Comparison of ENCODE assay signal across 8 mouse cellular contexts in the genomic region with DNA sequence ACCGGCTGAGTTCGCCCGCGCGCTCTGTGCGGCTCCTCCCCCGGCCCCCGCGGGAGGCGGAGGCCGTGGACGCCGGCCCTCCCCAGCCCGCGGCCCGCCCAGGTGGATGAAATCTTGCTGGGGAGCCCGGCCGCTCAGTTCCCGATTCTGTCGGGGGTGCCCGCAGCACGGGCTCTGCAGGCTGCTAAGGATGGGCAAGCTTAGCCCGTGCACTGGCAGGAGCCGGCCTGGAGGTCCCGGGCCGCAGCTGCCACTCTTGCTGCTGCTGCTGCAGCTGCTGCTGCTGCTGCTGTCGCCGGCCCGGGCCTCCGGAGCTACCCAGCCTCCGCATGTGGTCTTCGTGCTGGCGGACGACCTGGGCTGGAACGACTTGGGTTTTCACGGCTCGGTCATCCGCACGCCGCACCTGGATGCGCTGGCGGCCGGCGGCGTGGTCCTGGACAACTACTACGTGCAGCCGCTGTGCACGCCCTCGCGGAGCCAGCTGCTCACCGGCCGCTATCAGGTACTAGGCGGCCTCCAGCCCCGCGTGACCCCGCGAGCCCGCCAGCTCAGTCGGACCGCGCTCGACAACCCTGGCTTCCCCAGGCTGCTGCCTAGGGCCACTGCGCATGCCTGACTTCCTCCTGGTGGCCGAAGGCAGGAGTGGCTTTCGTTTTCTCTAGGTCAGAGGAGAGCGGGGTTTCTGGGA. TPM values are rescaled to one million over a fixed set of nuclear protein-coding genes. Genes with fewer than 3 reads are reported as not detected.
DNase-seq lines count a peak whose midpoint lies in the region; ATAC-seq lines count a peak whose summit lies in the region.

A gene (plus strand): TSS at position 43 of the 691 bp plus-strand sequence.

- no peaks in the 10 kb centered on the region for H3K27me3 ChIP-seq in hindbrain, embryonic 14.5 days (ENCODE audit: control insufficient read depth, insufficient read depth, low read length)

- under 1% methylated on average over 63 of the region's 66 CpGs for WGBS in hindbrain, embryonic 14.5 days

- ATAC-seq in hindbrain, embryonic 14.5 days (ENCODE audit: low FRiP score) = peak; percentile 93

- peaks cover 17% of the 10 kb centered on the region for H3K4me1 ChIP-seq in hindbrain, embryonic 14.5 days (replicated peaks; ENCODE audit: control insufficient read depth, insufficient read depth, low read length)

- peak within 1 kb of the TSS; percentile 60 for H3K4me3 ChIP-seq in hindbrain, embryonic 14.5 days (replicated peaks; ENCODE audit: low read length)

- H3K9ac ChIP-seq in hindbrain, embryonic 14.5 days = peak within 1 kb of the TSS; percentile 87

- H3K36me3 ChIP-seq in hindbrain, embryonic 14.5 days (replicated peaks; ENCODE audit: control insufficient read depth, insufficient read depth) = no peaks in the 10 kb centered on the region

- no peaks in the 10 kb centered on the region for H3K9me3 ChIP-seq in hindbrain, embryonic 14.5 days (ENCODE audit: control insufficient read depth, low read length)

- H3K4me2 ChIP-seq in hindbrain, embryonic 14.5 days (replicated peaks) = peak within 1 kb of the TSS; percentile 94

- H3K27ac ChIP-seq in hindbrain, embryonic 14.5 days = peak within 1 kb of the TSS; percentile 87

- DNase-seq in T-cell, adult 2 months (ENCODE audit: low spot score) = peak; percentile 71
- DNase-seq in cerebellum, postnatal 36 days = peak; percentile 88 to 89
- peak; percentile 78 to 82 for DNase-seq in frontal cortex, postnatal 36 days (ENCODE audit: low spot score in 2 of 2)
- DNase-seq in hindbrain, embryonic 14.5 days (ENCODE audit: low spot score) = peak; percentile 77
- DNase-seq in left cerebral cortex, adult 11 months (ENCODE audit: low spot score) = peak; percentile 67
- DNase-seq in lung, postnatal 36 days = peak; percentile 90
- DNase-seq in retina, embryonic 14.5 days (ENCODE audit: low spot score) = peak; percentile 86
- DNase-seq in thymus, postnatal 36 days = peak; percentile 67 to 70

RNA-seq across cellular contexts. Expression of the gene that starts here (rescaled TPM):
- polyA plus RNA-seq in hindbrain, embryonic 14.5 days (2014; fragmentation: Nextera tagmentation; extraction: Ambion mirVana) = 10.9 and 12.1 TPM in 2 replicates

Comparison
In these comparisons a context has a peak if more than half of its experiments do, and no peak if none do; other contexts are left out.
1. Peak in every context shown above with its lines: DNase-seq, ATAC-seq, H3K4me3 ChIP-seq and H3K27ac ChIP-seq.